Comparison of ENCODE assay signal across 8 mouse cellular contexts in the genomic region with DNA sequence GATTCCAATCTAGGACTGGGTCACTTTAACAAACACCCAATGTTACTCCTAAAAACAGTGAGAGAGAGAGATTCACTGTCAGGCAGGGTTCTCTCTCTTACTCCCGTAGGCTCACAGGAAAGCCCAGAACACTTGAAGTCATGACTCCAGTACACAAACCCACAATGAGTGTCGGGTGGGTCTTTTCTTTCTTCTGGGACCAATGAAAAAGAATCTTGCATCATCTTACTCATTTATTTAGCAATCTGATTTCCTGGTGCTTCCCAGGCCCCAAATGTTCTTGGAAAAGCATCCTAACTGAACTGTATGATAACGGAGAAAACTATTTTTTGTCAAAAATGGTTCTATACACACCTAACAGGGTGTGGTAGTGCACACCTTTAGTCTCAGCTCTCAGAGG. TPM values are rescaled to one million over a fixed set of nuclear protein-coding genes. Genes with fewer than 3 reads are reported as not detected.
DNase-seq lines count a peak whose midpoint lies in the region; ATAC-seq and TF ChIP-seq lines count a peak whose summit lies in the region.

No protein-coding gene starts in this region.

- TF ChIP-seq CTCF in liver, adult 2 months (IDR thresholded peaks at IDR 0.05; ENCODE audit: low read depth, low read length), result no peak
- TF ChIP-seq CTCF in thymus, adult 2 months (IDR thresholded peaks at IDR 0.05; ENCODE audit: borderline replicate concordance, control insufficient read depth, extremely low read depth, insufficient read depth, low read length, poor library complexity), result no peak

- H3K4me3 ChIP-seq in liver, adult 2 months (ENCODE audit: insufficient read depth, low read depth, low read length), result no peak overlapping the region
- H3K4me3 ChIP-seq in forebrain, embryonic 14.5 days (ENCODE audit: low read depth, low read length), result peak overlapping the region; percentile 86
- peak overlapping the region; percentile 81 for H3K4me3 ChIP-seq in limb, embryonic 13.5 days
- peak overlapping the region; percentile 91; the same call in 1 of the 2 replicates for H3K4me3 ChIP-seq in stomach, embryonic 15.5 days (replicated peaks)
- H3K4me3 ChIP-seq in thymus, adult 2 months (ENCODE audit: control insufficient read depth, insufficient read depth, low read length), result no peak overlapping the region

- no peaks in the 10 kb centered on the region for H3K9me3 ChIP-seq in forebrain, embryonic 14.5 days (replicated peaks; ENCODE audit: control insufficient read depth, low read length)
- H3K9me3 ChIP-seq in limb, embryonic 13.5 days, result peaks cover 2% of the 10 kb centered on the region; the same call in 1 of the 2 replicates
- no peaks in the 10 kb centered on the region for H3K9me3 ChIP-seq in stomach, embryonic 15.5 days

- ATAC-seq in forebrain, embryonic 14.5 days, result no peak
- ATAC-seq in limb, embryonic 13.5 days (ENCODE audit: low FRiP score, low read depth), result no peak
- no peak for ATAC-seq in stomach, embryonic 15.5 days (ENCODE audit: insufficient read depth, low FRiP score, low read depth)

- 18% methylated on average over 3 of the region's 3 CpGs for WGBS in liver, adult 2 months
- 80% methylated on average over 3 of the region's 3 CpGs for WGBS in forebrain, embryonic 14.5 days
- WGBS in limb, embryonic 13.5 days, result 76% methylated on average over 3 of the region's 3 CpGs
- 72% methylated on average over 3 of the region's 3 CpGs for WGBS in stomach, embryonic 15.5 days
- 91% methylated on average over 3 of the region's 3 CpGs for WGBS in thymus, adult 2 months

- H3K36me3 ChIP-seq in liver, adult 2 months (ENCODE audit: control insufficient read depth, insufficient read depth, low read length), result no peaks in the 10 kb centered on the region
- peaks cover 7% of the 10 kb centered on the region; the same call in 1 of the 2 replicates for H3K36me3 ChIP-seq in forebrain, embryonic 14.5 days (ENCODE audit: control insufficient read depth, insufficient read depth, low read length)
- peaks cover 3% of the 10 kb centered on the region; the same call in 1 of the 2 replicates for H3K36me3 ChIP-seq in limb, embryonic 13.5 days
- H3K36me3 ChIP-seq in stomach, embryonic 15.5 days, result no peaks in the 10 kb centered on the region
- H3K36me3 ChIP-seq in thymus, adult 2 months (ENCODE audit: control insufficient read depth, insufficient read depth, low read length), result no peaks in the 10 kb centered on the region

- peak; percentile 41 for DNase-seq in liver, adult 2 months (ENCODE audit: extremely low read depth, low read depth, low spot score)
- no peak for DNase-seq in liver
- DNase-seq in forebrain, embryonic 14.5 days (ENCODE audit: low spot score), result no peak
- DNase-seq in cerebellum, postnatal 25 days, result no peak
- no peak for DNase-seq in urinary bladder, postnatal 4 days (ENCODE audit: low spot score in 2 of 2)
- DNase-seq in thymus, adult 2 months, result no peak

- peaks cover 22% of the 10 kb centered on the region for H3K79me2 ChIP-seq in liver, adult 2 months (ENCODE audit: control insufficient read depth, insufficient read depth, low read length)

- no peak overlapping the region for H3K27ac ChIP-seq in liver, adult 2 months (replicated peaks; ENCODE audit: insufficient read depth, low read depth, low read length)
- H3K27ac ChIP-seq in forebrain, embryonic 14.5 days (ENCODE audit: low read depth, low read length), result no peak overlapping the region
- no peak overlapping the region for H3K27ac ChIP-seq in limb, embryonic 13.5 days
- H3K27ac ChIP-seq in stomach, embryonic 15.5 days, result no peak overlapping the region
- H3K27ac ChIP-seq in thymus, adult 2 months (ENCODE audit: control insufficient read depth, insufficient read depth, low read length), result no peak overlapping the region

- H3K4me2 ChIP-seq in forebrain, embryonic 14.5 days (ENCODE audit: low read length), result peak overlapping the region; percentile 69
- peak overlapping the region; percentile 67 for H3K4me2 ChIP-seq in limb, embryonic 13.5 days (replicated peaks)
- peak overlapping the region; percentile 61; the same call in 1 of the 2 replicates for H3K4me2 ChIP-seq in stomach, embryonic 15.5 days

- peaks cover 4% of the 10 kb centered on the region for H3K4me1 ChIP-seq in liver, adult 2 months (ENCODE audit: control insufficient read depth, insufficient read depth, low read length)
- H3K4me1 ChIP-seq in forebrain, embryonic 14.5 days (ENCODE audit: control insufficient read depth, insufficient read depth, low read length), result peaks cover 16% of the 10 kb centered on the region; the same call in 1 of the 2 replicates
- H3K4me1 ChIP-seq in limb, embryonic 13.5 days, result peaks cover 38% of the 10 kb centered on the region
- peaks cover 15% of the 10 kb centered on the region for H3K4me1 ChIP-seq in stomach, embryonic 15.5 days
- no peaks in the 10 kb centered on the region; the same call in 1 of the 2 replicates for H3K4me1 ChIP-seq in thymus, adult 2 months (replicated peaks; ENCODE audit: control insufficient read depth, insufficient read depth, low read length)

- no peak overlapping the region for H3K9ac ChIP-seq in liver, adult 2 months (ENCODE audit: low read depth, low read length)
- no peak overlapping the region for H3K9ac ChIP-seq in forebrain, embryonic 14.5 days (ENCODE audit: low read length)
- H3K9ac ChIP-seq in limb, embryonic 13.5 days, result no peak overlapping the region
- no peak overlapping the region for H3K9ac ChIP-seq in stomach, embryonic 15.5 days

- TF ChIP-seq POLR2A in liver, adult 2 months (IDR thresholded peaks at IDR 0.05; ENCODE audit: extremely low read depth, insufficient read depth, low read length), result no peak
- no peak for TF ChIP-seq POLR2A in thymus, adult 2 months (IDR thresholded peaks at IDR 0.05; ENCODE audit: control insufficient read depth, extremely low read depth, insufficient read depth, low read length, poor library complexity)

- no peaks in the 10 kb centered on the region for H3K27me3 ChIP-seq in liver, adult 2 months (ENCODE audit: control insufficient read depth, insufficient read depth, low read length)
- no peaks in the 10 kb centered on the region for H3K27me3 ChIP-seq in forebrain, embryonic 14.5 days (replicated peaks; ENCODE audit: control insufficient read depth, insufficient read depth, low read length)
- H3K27me3 ChIP-seq in limb, embryonic 13.5 days, result peaks cover 5% of the 10 kb centered on the region; the same call in 1 of the 2 replicates
- H3K27me3 ChIP-seq in stomach, embryonic 15.5 days (replicated peaks), result no peaks in the 10 kb centered on the region
- H3K27me3 ChIP-seq in thymus, adult 2 months (ENCODE audit: control insufficient read depth, insufficient read depth, low read length), result no peaks in the 10 kb centered on the region; the same call in 1 of the 2 replicates

RNA-seq across cellular contexts. Expression of gene Myo1b, which starts 1.8 kb away (rescaled TPM):
- total RNA-seq in liver, adult 2 months (2014; rRNA removed), result 158 and 176 TPM in 2 replicates
- polyA plus RNA-seq in liver, adult 2 months (2012; rRNA removed), result 35.1 and 41.7 TPM in 2 replicates
- polyA plus RNA-seq in forebrain, embryonic 14.5 days (2014; fragmentation: Nextera tagmentation; extraction: Ambion mirVana), result 78.1 and 89.1 TPM in 2 replicates
- polyA plus RNA-seq in limb, embryonic 13.5 days (2015; fragmentation: Nextera tagmentation; extraction: Ambion mirVana), result 104 and 106 TPM in 2 replicates
- 63.0 and 63.8 TPM in 2 replicates for polyA plus RNA-seq in stomach, embryonic 15.5 days (2015; fragmentation: Nextera tagmentation; extraction: Ambion mirVana)
- polyA plus RNA-seq in thymus, adult 2 months (2012; rRNA removed), result 2.2 and 3.3 TPM in 2 replicates

Comparison
In these comparisons a context has a peak if more than half of its experiments do, and no peak if none do; other contexts are left out.
1. H3K4me3 ChIP-seq: peak in forebrain, embryonic 14.5 days (single experiment), limb, embryonic 13.5 days (single experiment) and stomach, embryonic 15.5 days (single experiment); none in liver, adult 2 months (single experiment) and thymus, adult 2 months (single experiment).
2. Peak in every context shown above with its lines, with median percentiles within 50 percentile points of each other: H3K4me2 ChIP-seq.